Mouse (Mus musculus) midbrain, embryonic 12.5 days (tissue): ENCODE data around the gene Nxf1. TPM values are rescaled to one million over a fixed set of nuclear protein-coding genes. Genes with fewer than 3 reads are reported as not detected.

Source experiments
- ATAC-seq: fragments of 200-750 bp; cut with Nextera tagmentation; 2 replicates; pipeline ENCODE4 v1.8.0; 2017; ENCODE audit warnings: low read depth, moderate TSS enrichment, moderate library complexity; ENCODE audit not compliant: low FRiP score
- H3K27ac ChIP-seq: fragments of 300-500 bp; sonication (generic); replicated peaks from 2 replicates; pipeline ENCODE4 v1.5.1; 2016; ENCODE audit warnings: mild to moderate bottlenecking
- H3K27me3 ChIP-seq: fragments of 300-500 bp; sonication (generic); 2 replicates; pipeline ENCODE4 v1.6.1; 2016; ENCODE audit warnings: mild to moderate bottlenecking
- H3K36me3 ChIP-seq: fragments of 300-500 bp; sonication (generic); 2 replicates; pipeline ENCODE4 v1.6.1; 2016
- H3K4me1 ChIP-seq: fragments of 300-500 bp; sonication (generic); 2 replicates; pipeline ENCODE4 v1.6.1; 2016
- H3K4me2 ChIP-seq: fragments of 300-500 bp; sonication (generic); replicated peaks from 2 replicates; pipeline ENCODE4 v1.6.1; 2016; ENCODE audit warnings: mild to moderate bottlenecking, moderate library complexity
- H3K4me3 ChIP-seq: fragments of 300-500 bp; sonication (generic); 2 replicates; pipeline ENCODE4 v1.5.1; 2016; ENCODE audit warnings: mild to moderate bottlenecking
- H3K9ac ChIP-seq: fragments of 300-500 bp; sonication (generic); replicated peaks from 2 replicates; pipeline ENCODE4 v1.6.1; 2016; ENCODE audit warnings: mild to moderate bottlenecking, moderate library complexity
- H3K9me3 ChIP-seq: fragments of 300-500 bp; sonication (generic); 2 replicates; pipeline ENCODE4 v1.6.1; 2016; ENCODE audit warnings: mild to moderate bottlenecking
- WGBS: fragments of 180-500 bp; shearing (Covaris S2); methylation state at CpG from one replicate; pipeline ENCODE4 v1.1.7; 2016; 5-methylcytosine and 5-hydroxymethylcytosine counted together
- polyA plus RNA-seq: library from polyadenylated mRNA; unstranded; fragments of >200 nt; fragmentation: Nextera tagmentation; extraction: Ambion mirVana; gene quantifications from 2 replicates; pipeline ENCODE4 v1.2.1, GENCODE M21; 2016

The Nxf1 gene
- polyA plus RNA-seq, 1 experiment from 2014 or later = 224 TPM

DNA sequence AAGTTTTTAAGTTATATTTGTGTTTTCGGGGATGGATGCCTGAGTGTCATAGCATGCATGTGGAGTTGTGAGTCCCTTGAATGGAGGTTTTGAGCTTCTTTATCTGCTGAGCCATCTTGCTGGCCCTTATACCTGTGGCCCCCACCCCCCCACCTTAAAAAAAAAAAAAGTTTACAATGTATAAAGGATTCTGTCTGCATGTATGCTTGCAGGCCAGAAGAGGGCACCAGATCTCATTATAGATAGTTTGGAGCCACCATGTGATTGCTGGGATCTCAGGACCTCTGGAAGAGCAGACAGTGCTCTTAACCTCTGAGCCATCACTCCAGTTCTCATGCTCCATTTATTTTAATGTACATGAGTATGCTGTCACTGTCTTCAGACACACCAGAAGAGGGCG, 9.5 kb upstream of the Nxf1 start:
- Histone ChIP-seq H3K27me3 (no peaks in the 10 kb centered on the region), H3K4me3 (no peak overlapping the region), H3K9me3 (no peaks in the 10 kb centered on the region), H3K4me1 (peaks cover 9% of the 10 kb centered on the region), H3K36me3 (peaks cover 90% of the 10 kb centered on the region), H3K9ac (no peak overlapping the region), H3K4me2 (no peak overlapping the region), H3K27ac (no peak overlapping the region)
- no peak for ATAC-seq
- WGBS = 71% methylated on average over 2 of the region's 2 CpGs

DNA sequence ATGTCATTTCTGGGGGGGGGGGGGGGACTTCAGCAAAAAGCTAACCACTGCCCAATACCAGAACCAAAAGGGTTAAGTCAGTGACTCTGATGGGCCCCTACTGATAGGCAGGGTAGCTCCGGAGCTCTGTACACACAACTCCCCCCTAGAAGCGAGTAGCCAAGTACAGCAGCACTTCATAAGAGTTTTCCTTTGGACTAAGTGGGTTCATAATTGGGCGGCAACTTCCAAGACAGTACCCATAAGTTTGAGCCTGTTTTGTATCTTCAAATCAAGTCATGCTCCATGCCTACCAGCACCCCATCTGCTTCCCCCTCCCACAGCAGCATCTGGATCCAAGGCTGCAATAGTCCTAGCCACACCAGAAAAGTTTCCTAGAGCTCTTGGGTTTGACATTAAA, 1.2 kb upstream of the Nxf1 start:
- Histone ChIP-seq H3K9me3 (no peaks in the 10 kb centered on the region), H3K36me3 (peaks cover 36% of the 10 kb centered on the region), H3K27me3 (no peaks in the 10 kb centered on the region), H3K4me3 (no peak overlapping the region), H3K4me1 (peaks cover 24% of the 10 kb centered on the region), H3K4me2 (no peak overlapping the region), H3K27ac (no peak overlapping the region), H3K9ac (no peak overlapping the region)
- WGBS = 85% methylated on average over 3 of the region's 3 CpGs
- no peak for ATAC-seq

DNA sequence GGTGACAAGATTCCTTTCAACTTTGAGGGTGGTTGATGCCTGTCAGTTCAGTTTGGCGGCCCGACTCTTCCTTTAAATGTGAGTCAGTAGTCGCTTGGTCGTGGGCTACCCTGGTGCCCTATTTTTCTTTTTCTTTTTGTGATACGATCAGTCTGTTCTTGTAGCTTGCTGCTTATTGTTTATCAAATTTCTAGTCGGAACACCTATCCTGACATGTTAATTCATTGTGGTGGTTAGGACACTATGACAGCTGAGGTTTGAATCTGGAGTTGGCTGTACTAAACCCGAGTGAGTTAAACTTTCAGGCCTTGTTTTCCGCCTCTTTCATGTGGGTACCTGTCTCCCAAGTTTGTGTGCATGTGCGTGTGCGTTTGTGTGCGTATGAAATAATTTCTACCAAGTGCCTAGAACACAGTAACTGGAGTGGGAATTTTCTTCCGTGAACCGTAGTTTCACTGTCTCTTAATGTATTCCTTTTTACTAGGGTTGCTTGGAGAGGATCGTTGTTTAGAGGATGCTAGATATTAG, 662 bp downstream of the Nxf1 start:
- Histone ChIP-seq H3K9ac (peak overlapping the region; percentile 97), H3K4me3 (peak overlapping the region; percentile 92), H3K27me3 (no peaks in the 10 kb centered on the region), H3K9me3 (no peaks in the 10 kb centered on the region), H3K27ac (peak overlapping the region; percentile 88), H3K4me1 (peaks cover 24% of the 10 kb centered on the region), H3K4me2 (peak overlapping the region; percentile 73), H3K36me3 (peaks cover 28% of the 10 kb centered on the region)
- WGBS = 8% methylated on average over 14 of the region's 14 CpGs
- ATAC-seq = 0 out of 2 replicates have a peak, but pooled peaks have one; percentile 1

DNA sequence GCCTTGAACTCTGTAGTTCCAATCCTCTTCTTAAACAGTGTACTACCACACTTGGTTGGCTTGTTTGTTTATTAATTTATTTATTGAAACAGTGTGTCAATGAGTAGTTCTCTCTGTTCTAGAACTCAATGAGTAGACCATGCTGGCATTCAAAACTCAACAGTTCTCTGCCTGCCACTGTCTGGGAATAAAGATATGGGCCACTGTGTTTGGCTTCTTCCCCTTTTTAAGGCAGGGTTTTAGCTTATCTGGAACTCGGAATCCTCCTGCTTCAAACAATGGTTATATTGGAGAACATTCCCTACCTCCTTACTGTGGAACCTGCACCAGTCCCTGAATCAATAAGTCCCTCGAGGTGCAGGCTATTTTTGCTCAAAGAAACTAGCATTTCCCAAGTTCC, 2.0 kb downstream of the Nxf1 start:
- peaks cover 37% of the 10 kb centered on the region for H3K36me3 ChIP-seq
- H3K9me3 ChIP-seq = no peaks in the 10 kb centered on the region
- no peak overlapping the region for H3K4me2 ChIP-seq
- H3K27ac ChIP-seq = no peak overlapping the region
- H3K9ac ChIP-seq = no peak overlapping the region
- peaks cover 24% of the 10 kb centered on the region for H3K4me1 ChIP-seq
- 86% methylated on average over 2 of the region's 2 CpGs for WGBS
- no peak for ATAC-seq
- no peaks in the 10 kb centered on the region for H3K27me3 ChIP-seq
- H3K4me3 ChIP-seq = no peak overlapping the region

DNA sequence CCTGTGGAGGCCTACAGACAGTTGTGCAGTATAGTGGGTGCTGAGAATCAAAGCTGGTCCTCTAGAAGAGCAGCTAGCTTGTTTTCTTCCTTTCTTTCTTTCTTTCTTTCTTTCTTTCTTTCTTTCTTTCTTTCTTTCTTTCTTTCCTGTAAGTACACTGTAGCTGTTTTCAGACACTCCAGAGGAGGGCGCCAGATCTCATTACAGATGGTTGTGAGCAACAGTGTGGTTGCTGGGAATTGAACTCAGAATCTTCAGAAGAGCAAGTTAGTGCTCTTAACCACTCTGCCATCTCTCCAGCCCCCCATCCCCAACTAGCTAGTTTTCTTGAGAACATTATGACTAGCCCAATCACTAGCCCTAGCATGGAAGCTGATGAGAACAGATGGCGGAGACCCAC, 3.9 kb downstream of the Nxf1 start:
- no peak overlapping the region for H3K4me3 ChIP-seq
- H3K27ac ChIP-seq = no peak overlapping the region
- H3K9me3 ChIP-seq = 0 out of 2 replicates have a peak, but pooled peaks cover 7% of the 10 kb centered on the region
- WGBS = 85% methylated on average over 2 of the region's 2 CpGs
- H3K9ac ChIP-seq = no peak overlapping the region
- no peak for ATAC-seq
- H3K36me3 ChIP-seq = peaks cover 40% of the 10 kb centered on the region
- H3K4me1 ChIP-seq = peaks cover 20% of the 10 kb centered on the region
- H3K27me3 ChIP-seq = no peaks in the 10 kb centered on the region
- H3K4me2 ChIP-seq = no peak overlapping the region

DNA sequence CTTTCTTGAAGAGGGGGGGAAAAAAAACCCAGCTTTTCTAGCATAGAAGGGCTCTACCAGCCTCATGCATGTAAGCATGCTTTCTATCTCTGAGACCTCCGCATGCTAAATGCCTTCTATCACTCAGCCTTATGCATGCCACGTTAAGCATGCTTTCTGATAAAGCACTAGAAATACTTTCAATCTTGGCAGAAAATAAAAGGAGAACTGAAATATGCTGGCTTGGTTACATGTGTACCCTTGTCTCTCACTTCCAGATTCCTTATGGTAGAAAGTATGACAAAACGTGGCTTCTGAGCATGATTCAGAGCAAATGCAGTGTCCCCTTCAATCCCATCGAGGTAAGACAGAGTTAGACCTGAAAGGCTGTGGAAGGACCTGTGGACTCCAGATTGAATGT, 6.4 kb downstream of the Nxf1 start:
- Histone ChIP-seq H3K4me1 (peaks cover 7% of the 10 kb centered on the region), H3K27me3 (no peaks in the 10 kb centered on the region), H3K27ac (no peak overlapping the region), H3K9ac (no peak overlapping the region), H3K36me3 (peaks cover 64% of the 10 kb centered on the region), H3K4me2 (no peak overlapping the region), H3K9me3 (0 out of 2 replicates have a peak, but pooled peaks cover 7% of the 10 kb centered on the region), H3K4me3 (no peak overlapping the region)
- 96% methylated on average over 4 of the region's 4 CpGs for WGBS
- no peak for ATAC-seq

DNA sequence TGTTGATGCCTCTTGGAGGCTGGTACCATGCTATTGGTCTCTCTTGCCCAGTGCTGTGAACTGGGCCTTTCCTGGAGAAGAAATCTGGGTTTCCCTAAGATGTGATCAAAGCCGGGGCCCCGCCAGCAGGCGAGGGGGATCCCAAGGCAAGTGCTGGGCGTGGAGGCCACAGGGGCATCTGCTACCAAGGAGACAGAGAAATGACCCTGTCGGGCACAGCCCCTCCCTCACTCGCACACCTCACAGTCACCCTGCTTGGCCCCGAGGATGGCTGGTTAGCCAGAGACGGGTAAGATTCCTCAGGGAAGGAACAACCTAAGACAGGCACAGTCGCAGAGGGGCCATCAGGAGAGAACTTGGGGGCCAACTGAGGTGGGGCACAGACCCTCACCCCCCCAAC, 8.7 kb downstream of the Nxf1 start:
- no peak overlapping the region for H3K4me2 ChIP-seq
- no peaks in the 10 kb centered on the region for H3K27me3 ChIP-seq
- ATAC-seq = no peak
- H3K9ac ChIP-seq = no peak overlapping the region
- H3K4me3 ChIP-seq = no peak overlapping the region
- peaks cover 85% of the 10 kb centered on the region for H3K36me3 ChIP-seq
- no peak overlapping the region for H3K27ac ChIP-seq
- H3K4me1 ChIP-seq = peaks cover 2% of the 10 kb centered on the region
- H3K9me3 ChIP-seq = 0 out of 2 replicates have a peak, but pooled peaks cover 7% of the 10 kb centered on the region
- WGBS = 98% methylated on average over 9 of the region's 9 CpGs

DNA sequence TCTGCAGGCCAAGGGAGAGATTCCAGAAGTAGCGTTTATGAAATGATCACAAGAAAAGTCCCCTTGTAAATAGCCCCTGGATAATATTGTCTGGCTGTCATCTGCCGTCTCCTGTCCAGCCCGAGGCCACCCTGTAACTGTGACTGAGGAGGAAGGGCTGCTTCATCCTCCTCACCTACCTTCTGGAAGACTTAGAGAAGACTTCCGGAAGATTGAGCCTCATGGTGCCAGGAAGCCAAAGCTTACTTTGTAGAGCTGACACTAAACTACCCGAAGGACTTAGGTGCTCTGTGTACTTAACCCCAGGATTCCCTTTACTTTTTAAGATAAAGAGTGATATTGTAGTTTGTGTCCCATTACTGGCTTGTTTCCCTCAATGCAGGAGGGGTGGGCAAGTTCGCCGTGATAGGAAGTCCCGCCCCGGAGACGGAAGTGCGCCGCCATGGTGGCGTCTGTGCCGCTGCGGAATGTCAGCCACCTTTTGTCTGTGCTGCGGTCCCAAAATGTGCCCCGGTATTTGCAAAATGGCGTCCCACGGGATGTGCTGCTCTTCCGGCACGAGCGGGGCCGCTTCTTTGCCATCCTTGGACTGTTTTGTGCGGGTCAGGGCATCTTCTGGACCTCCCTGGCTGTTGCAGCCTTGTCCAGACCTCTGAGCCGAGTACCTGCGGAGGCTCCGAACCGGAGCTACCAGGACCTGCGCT, 13.8 kb downstream of the Nxf1 start, which contains the start of gene Tmem223:
Gene Tmem223, plus strand, starts transcription at position 430 of the 704 bp plus-strand sequence.
- no peaks in the 10 kb centered on the region for H3K27me3 ChIP-seq
- peak within 1 kb of the TSS; percentile 93 for H3K9ac ChIP-seq
- 18% methylated on average over 29 of the region's 29 CpGs for WGBS
- H3K36me3 ChIP-seq = peaks cover 59% of the 10 kb centered on the region
- H3K4me2 ChIP-seq = peak within 1 kb of the TSS; percentile 75
- H3K27ac ChIP-seq = peak within 1 kb of the TSS; percentile 90
- peak within 1 kb of the TSS; percentile 86 for H3K4me3 ChIP-seq
- no peaks in the 10 kb centered on the region for H3K9me3 ChIP-seq
- H3K4me1 ChIP-seq = peaks cover 31% of the 10 kb centered on the region
- peak; percentile 31; the same call in 1 of the 2 replicates for ATAC-seq

DNA sequence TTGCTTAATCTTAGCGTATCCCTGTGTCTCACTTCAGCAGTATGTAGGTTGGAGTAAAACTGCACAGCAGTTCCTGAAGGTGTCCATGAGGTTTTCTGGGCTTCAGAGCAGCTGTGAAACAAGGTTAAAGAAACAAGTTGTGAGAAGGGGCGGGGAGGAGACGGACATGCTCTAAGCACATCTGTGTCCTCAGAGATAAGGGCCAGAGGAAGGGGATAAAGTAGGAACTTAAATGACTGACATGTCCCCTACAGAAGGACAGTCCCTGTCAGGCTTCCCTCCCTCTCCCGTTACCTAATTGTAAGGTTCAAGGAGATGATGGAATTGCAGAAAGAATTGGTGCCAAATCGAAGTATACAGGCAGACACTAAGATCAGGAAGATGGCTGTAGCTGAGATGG, 16.1 kb downstream of the Nxf1 start:
- Histone ChIP-seq H3K27me3 (no peaks in the 10 kb centered on the region), H3K9ac (peak overlapping the region; percentile 94; the same call in 1 of the 2 replicates), H3K36me3 (peaks cover 41% of the 10 kb centered on the region), H3K4me2 (peak overlapping the region; percentile 99), H3K4me1 (peaks cover 33% of the 10 kb centered on the region), H3K4me3 (peak overlapping the region; percentile 79; the same call in 1 of the 2 replicates), H3K9me3 (no peaks in the 10 kb centered on the region), H3K27ac (peak overlapping the region; percentile 98; the same call in 1 of the 2 replicates)
- WGBS = 86% methylated on average over 5 of the region's 5 CpGs
- no peak for ATAC-seq

DNA sequence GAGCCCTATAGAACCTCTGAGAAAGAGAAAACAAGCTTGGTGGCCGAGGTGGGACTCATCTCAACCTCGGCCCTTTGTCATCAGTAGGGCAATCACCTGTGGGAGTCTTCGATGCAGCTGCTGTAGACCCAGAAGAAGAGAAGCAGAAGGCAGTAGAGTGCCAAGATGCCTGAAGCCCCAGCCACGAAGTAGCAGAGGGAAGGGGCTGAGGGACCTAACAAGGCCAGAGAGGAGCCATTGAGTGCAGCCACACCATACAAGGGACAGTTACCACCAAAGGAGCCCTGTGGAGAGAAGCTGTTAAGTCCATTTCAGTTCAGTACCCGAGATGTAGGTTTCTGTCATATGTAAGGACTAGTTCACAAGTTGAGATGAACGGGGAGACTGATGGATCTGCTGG, 16.5 kb downstream of the Nxf1 start:
- H3K4me1 ChIP-seq = peaks cover 33% of the 10 kb centered on the region
- H3K9me3 ChIP-seq = no peaks in the 10 kb centered on the region
- WGBS = 63% methylated on average over 6 of the region's 6 CpGs
- peak overlapping the region; percentile 99 for H3K4me2 ChIP-seq
- H3K27ac ChIP-seq = peak overlapping the region; percentile 98
- H3K4me3 ChIP-seq = peak overlapping the region; percentile 79
- peak overlapping the region; percentile 94; the same call in 1 of the 2 replicates for H3K9ac ChIP-seq
- peaks cover 41% of the 10 kb centered on the region for H3K36me3 ChIP-seq
- no peaks in the 10 kb centered on the region for H3K27me3 ChIP-seq
- no peak for ATAC-seq

DNA sequence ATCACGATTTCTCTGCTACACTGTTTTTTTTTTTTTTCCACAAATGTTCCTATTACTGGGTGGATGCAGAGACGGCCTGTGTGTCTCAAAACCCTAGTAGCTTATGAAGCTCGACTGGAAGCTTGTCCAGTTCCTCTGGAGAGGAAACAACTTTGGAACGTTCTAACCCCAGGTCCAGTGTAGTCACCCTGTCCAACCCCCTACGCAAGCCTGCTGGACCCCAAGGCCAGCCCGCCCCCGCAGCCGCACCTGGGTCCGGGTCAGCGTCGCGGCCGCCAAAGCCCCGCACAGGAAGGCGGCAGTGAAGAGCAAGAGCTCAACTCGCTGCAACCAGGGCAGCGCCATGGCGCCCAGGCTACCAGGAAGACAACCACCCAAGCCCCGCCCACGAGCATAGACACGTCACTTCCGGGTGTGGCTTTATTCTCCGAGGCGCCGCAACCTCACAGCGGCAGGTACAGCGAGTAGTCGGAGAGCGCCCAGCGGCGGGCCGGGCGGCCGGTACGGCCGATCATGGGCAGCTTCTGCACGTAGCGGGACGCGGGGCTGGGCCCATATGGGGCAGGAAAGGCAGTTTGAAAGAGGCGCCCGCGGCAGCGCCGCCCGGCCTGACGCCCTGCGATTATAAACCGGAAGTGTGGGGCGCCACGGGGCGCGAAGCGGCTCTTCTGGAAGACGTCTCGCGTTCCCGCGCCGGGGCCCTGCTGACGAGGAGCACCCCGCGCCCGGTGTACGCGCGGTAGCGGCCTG, 17.4 kb downstream of the Nxf1 start, which contains the start of gene Tmem179b:
Gene Tmem179b, minus strand, starts transcription at position 382 of the 750 bp plus-strand sequence.
- H3K4me2 ChIP-seq = peak within 1 kb of the TSS; percentile 99
- no peaks in the 10 kb centered on the region for H3K27me3 ChIP-seq
- peaks cover 33% of the 10 kb centered on the region for H3K4me1 ChIP-seq
- under 1% methylated on average over 68 of the region's 68 CpGs for WGBS
- H3K4me3 ChIP-seq = peak within 1 kb of the TSS; percentile 79
- peaks cover 37% of the 10 kb centered on the region for H3K36me3 ChIP-seq
- peak within 1 kb of the TSS; percentile 94 for H3K9ac ChIP-seq
- H3K27ac ChIP-seq = peak within 1 kb of the TSS; percentile 98
- no peaks in the 10 kb centered on the region for H3K9me3 ChIP-seq
- peak; percentile 95 for ATAC-seq

DNA sequence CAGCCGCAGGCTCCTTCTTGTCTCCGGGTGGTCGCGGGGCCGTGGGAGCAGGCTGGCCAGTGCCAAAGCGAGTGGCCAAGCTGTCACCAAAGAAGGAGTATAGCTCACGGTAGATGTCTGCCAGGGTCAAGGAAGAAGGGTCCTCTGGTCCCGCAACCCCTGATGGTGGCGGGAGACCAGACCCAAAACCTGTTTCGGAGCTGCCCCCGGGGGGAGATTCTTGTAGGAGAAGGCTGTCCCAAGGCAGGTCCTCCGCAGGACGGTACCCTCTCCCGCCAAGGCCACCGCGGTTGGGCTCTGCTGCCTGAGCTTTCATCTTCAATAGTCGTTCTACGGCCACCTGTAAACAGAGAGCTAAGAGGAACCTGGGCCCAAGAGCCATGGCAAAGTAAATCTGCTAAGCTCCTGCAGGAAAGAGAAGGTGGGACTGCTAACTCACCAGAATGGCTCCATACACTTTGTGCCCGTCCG, 18.1 kb downstream of the Nxf1 start:
- peaks cover 35% of the 10 kb centered on the region for H3K36me3 ChIP-seq
- WGBS = 5% methylated on average over 20 of the region's 20 CpGs
- ATAC-seq = peak; percentile 28

More for the DNA sequence above, 18.1 kb downstream of the Nxf1 start:
- Histone ChIP-seq H3K27ac (peak overlapping the region; percentile 98), H3K9me3 (no peaks in the 10 kb centered on the region), H3K9ac (peak overlapping the region; percentile 94), H3K4me1 (peaks cover 33% of the 10 kb centered on the region), H3K27me3 (no peaks in the 10 kb centered on the region), H3K4me3 (peak overlapping the region; percentile 79), H3K4me2 (peak overlapping the region; percentile 99)
